Mouse (Mus musculus): ENCODE data around the gene Porcn. TPM values are rescaled to one million over a fixed set of nuclear protein-coding genes. Genes with fewer than 3 reads are reported as not detected.

The Porcn gene
- polyA plus RNA-seq (2014; fragmentation: Illumina TruSeq; extraction: RNeasy Lipid Tissue Mini Kit (QIAGEN cat#74804); ENCODE audit: low read depth, low replicate concordance) = 1.2 TPM

GRCm38 (mm10) chrX:8206015-8206693 is at the start of gene Porcn:
Porcn (minus strand) TSS chrX:8206525.

GRCm38 (mm10) chrX:8252334-8253285 is 46.3 kb upstream of the Porcn start, which contains the start of gene Ftsj1:
Ftsj1 (minus strand) TSS chrX:8252406.

GRCm38 (mm10) chrX:8193419-8193723 is 13.0 kb downstream of the Porcn start, which contains the start of gene Ebp:
Ebp (minus strand) TSS chrX:8193512.

GRCm38 (mm10) chrX:8175504-8176385 is 30.6 kb downstream of the Porcn start, which contains the start of gene Tbc1d25:
Tbc1d25 (minus strand) TSS chrX:8176181.

GRCm38 (mm10) chrX:8145153-8145991 is 61.0 kb downstream of the Porcn start, which contains the start of gene Rbm3:
Rbm3 (minus strand) TSS chrX:8145880.

Other genes with a start within 250 kb of the Porcn start
- not detected for gene Gata1, start 228.5 kb downstream of the Porcn start, polyA plus RNA-seq (2014; fragmentation: Illumina TruSeq; extraction: RNeasy Lipid Tissue Mini Kit (QIAGEN cat#74804); ENCODE audit: low read depth, low replicate concordance)
- 0.93 TPM for gene Glod5, start 188.0 kb downstream of the Porcn start, polyA plus RNA-seq (2014; fragmentation: Illumina TruSeq; extraction: RNeasy Lipid Tissue Mini Kit (QIAGEN cat#74804); ENCODE audit: low read depth, low replicate concordance)
- gene Suv39h1, start 131.8 kb downstream of the Porcn start, polyA plus RNA-seq (2014; fragmentation: Illumina TruSeq; extraction: RNeasy Lipid Tissue Mini Kit (QIAGEN cat#74804); ENCODE audit: low read depth, low replicate concordance) = 3.0 TPM
- gene Was, start 116.0 kb downstream of the Porcn start, polyA plus RNA-seq (2014; fragmentation: Illumina TruSeq; extraction: RNeasy Lipid Tissue Mini Kit (QIAGEN cat#74804); ENCODE audit: low read depth, low replicate concordance) = 0.48 TPM
- 17.7 TPM for gene Wdr13, start 73.6 kb downstream of the Porcn start, polyA plus RNA-seq (2014; fragmentation: Illumina TruSeq; extraction: RNeasy Lipid Tissue Mini Kit (QIAGEN cat#74804); ENCODE audit: low read depth, low replicate concordance)
- gene Rbm3, start 60.6 kb downstream of the Porcn start, polyA plus RNA-seq (2014; fragmentation: Illumina TruSeq; extraction: RNeasy Lipid Tissue Mini Kit (QIAGEN cat#74804); ENCODE audit: low read depth, low replicate concordance) = 91.4 TPM
- not detected for gene Tbc1d25, start 30.3 kb downstream of the Porcn start, polyA plus RNA-seq (2014; fragmentation: Illumina TruSeq; extraction: RNeasy Lipid Tissue Mini Kit (QIAGEN cat#74804); ENCODE audit: low read depth, low replicate concordance)
- 166 TPM for gene Ebp, start 13.0 kb downstream of the Porcn start, polyA plus RNA-seq (2014; fragmentation: Illumina TruSeq; extraction: RNeasy Lipid Tissue Mini Kit (QIAGEN cat#74804); ENCODE audit: low read depth, low replicate concordance)
- 12.4 TPM for gene Ftsj1, start 45.9 kb upstream of the Porcn start, polyA plus RNA-seq (2014; fragmentation: Illumina TruSeq; extraction: RNeasy Lipid Tissue Mini Kit (QIAGEN cat#74804); ENCODE audit: low read depth, low replicate concordance)
- not detected for gene Slc38a5, start 64.6 kb upstream of the Porcn start, polyA plus RNA-seq (2014; fragmentation: Illumina TruSeq; extraction: RNeasy Lipid Tissue Mini Kit (QIAGEN cat#74804); ENCODE audit: low read depth, low replicate concordance)
- not detected for gene Ssxb10, start 120.9 kb upstream of the Porcn start, polyA plus RNA-seq (2014; fragmentation: Illumina TruSeq; extraction: RNeasy Lipid Tissue Mini Kit (QIAGEN cat#74804); ENCODE audit: low read depth, low replicate concordance)
- not detected for gene Ssxb9, start 160.5 kb upstream of the Porcn start, polyA plus RNA-seq (2014; fragmentation: Illumina TruSeq; extraction: RNeasy Lipid Tissue Mini Kit (QIAGEN cat#74804); ENCODE audit: low read depth, low replicate concordance)
- gene Ssxb1, start 206.8 kb upstream of the Porcn start, polyA plus RNA-seq (2014; fragmentation: Illumina TruSeq; extraction: RNeasy Lipid Tissue Mini Kit (QIAGEN cat#74804); ENCODE audit: low read depth, low replicate concordance) = not detected